Mouse (Mus musculus) intestine, embryonic 15.5 days (tissue): ENCODE data around the gene Olfr105-ps. TPM values are rescaled to one million over a fixed set of nuclear protein-coding genes. Genes with fewer than 3 reads are reported as not detected.

Source experiments
- ATAC-seq: fragments of 200-750 bp; cut with Nextera tagmentation; 2 replicates; pipeline ENCODE4 v1.8.0; 2017; ENCODE audit warnings: moderate TSS enrichment, moderate library complexity
- H3K27ac ChIP-seq: fragments of 300-500 bp; sonication (generic); 2 replicates; pipeline ENCODE4 v1.5.1; 2015; ENCODE audit warnings: mild to moderate bottlenecking, inconsistent platforms
- H3K27me3 ChIP-seq: fragments of 300-500 bp; sonication (generic); replicated peaks from 2 replicates; pipeline ENCODE4 v1.6.1; 2015; ENCODE audit warnings: inconsistent platforms
- H3K36me3 ChIP-seq: fragments of 300-500 bp; sonication (generic); 2 replicates; pipeline ENCODE4 v1.6.1; 2015; ENCODE audit warnings: inconsistent platforms
- H3K4me1 ChIP-seq: fragments of 300-500 bp; sonication (generic); replicated peaks from 2 replicates; pipeline ENCODE4 v1.6.1; 2015; ENCODE audit warnings: inconsistent platforms
- H3K4me2 ChIP-seq: fragments of 300-500 bp; sonication (generic); replicated peaks from 2 replicates; pipeline ENCODE4 v1.6.1; 2015; ENCODE audit warnings: mild to moderate bottlenecking, inconsistent platforms
- H3K4me3 ChIP-seq: fragments of 300-500 bp; sonication (generic); replicated peaks from 2 replicates; pipeline ENCODE4 v1.5.1; 2015; ENCODE audit warnings: inconsistent platforms
- H3K9ac ChIP-seq: fragments of 300-500 bp; sonication (generic); 2 replicates; pipeline ENCODE4 v1.6.1; 2015; ENCODE audit warnings: inconsistent platforms
- H3K9me3 ChIP-seq: fragments of 300-500 bp; sonication (generic); 2 replicates; pipeline ENCODE4 v1.6.1; 2016; ENCODE audit warnings: inconsistent platforms
- WGBS: fragments of 180-500 bp; shearing (Covaris S2); methylation state at CpG from one replicate; pipeline ENCODE4 v1.1.7; 2015; 5-methylcytosine and 5-hydroxymethylcytosine counted together
- polyA plus RNA-seq: library from polyadenylated mRNA; unstranded; fragments of >200 nt; fragmentation: Nextera tagmentation; extraction: Ambion mirVana; gene quantifications from 2 replicates; pipeline ENCODE4 v1.2.1, GENCODE M21; 2015

Olfr105-ps gene
- polyA plus RNA-seq: not detected in 2 replicates

- H3K4me2 ChIP-seq: no peak within 1 kb of the TSS
- H3K27me3 ChIP-seq: no peaks in the 10 kb centered on the region
- H3K4me3 ChIP-seq: no peak within 1 kb of the TSS
- H3K9me3 ChIP-seq: no peaks in the 10 kb centered on the region
- no peak within 1 kb of the TSS for H3K9ac ChIP-seq
- ATAC-seq: no peak
- H3K4me1 ChIP-seq: no peaks in the 10 kb centered on the region
- no peak within 1 kb of the TSS for H3K27ac ChIP-seq
- H3K36me3 ChIP-seq: no peaks in the 10 kb centered on the region
These were observed at the start of gene Olfr105-ps for GRCm38 (mm10) chr17:37378733-37379132. Olfr105-ps (plus strand) TSS chr17:37379033.

GRCm38 (mm10) chr17:37339598-37339997, 39.2 kb upstream of the Olfr105-ps start, which contains the start of gene Olfr103:
Olfr103 (minus strand) TSS chr17:37339698.
- ATAC-seq: no peak
- Histone ChIP-seq H3K4me2 (no peak within 1 kb of the TSS), H3K27me3 (no peaks in the 10 kb centered on the region), H3K4me3 (no peak within 1 kb of the TSS), H3K9ac (no peak within 1 kb of the TSS), H3K4me1 (no peaks in the 10 kb centered on the region), H3K27ac (no peak within 1 kb of the TSS), H3K36me3 (no peaks in the 10 kb centered on the region), H3K9me3 (no peaks in the 10 kb centered on the region)
- WGBS: 84% methylated on average over 2 of the region's 2 CpGs

GRCm38 (mm10) chr17:37359282-37359681, 19.6 kb upstream of the Olfr105-ps start, which contains the start of gene Olfr104-ps:
Olfr104-ps (plus strand) TSS chr17:37359582.
- no peak within 1 kb of the TSS for H3K4me3 ChIP-seq
- H3K36me3 ChIP-seq: no peaks in the 10 kb centered on the region
- H3K4me1 ChIP-seq: no peaks in the 10 kb centered on the region
- ATAC-seq: no peak
- H3K4me2 ChIP-seq: no peak within 1 kb of the TSS
- no peaks in the 10 kb centered on the region for H3K27me3 ChIP-seq
- H3K27ac ChIP-seq: no peak within 1 kb of the TSS
- no peak within 1 kb of the TSS for H3K9ac ChIP-seq
- no peaks in the 10 kb centered on the region for H3K9me3 ChIP-seq

GRCm38 (mm10) chr17:37390093-37390492, 11.3 kb downstream of the Olfr105-ps start, which contains the start of gene Olfr106-ps:
Olfr106-ps (plus strand) TSS chr17:37390393.
- H3K4me3 ChIP-seq: no peak within 1 kb of the TSS
- H3K9ac ChIP-seq: no peak within 1 kb of the TSS
- H3K27me3 ChIP-seq: no peaks in the 10 kb centered on the region
- no peaks in the 10 kb centered on the region for H3K36me3 ChIP-seq
- no peak within 1 kb of the TSS for H3K4me2 ChIP-seq
- H3K4me1 ChIP-seq: no peaks in the 10 kb centered on the region
- ATAC-seq: no peak
- H3K9me3 ChIP-seq: no peaks in the 10 kb centered on the region
- 80% methylated on average over 1 of the region's 1 CpGs for WGBS
- no peak within 1 kb of the TSS for H3K27ac ChIP-seq

GRCm38 (mm10) chr17:37398926-37399325, 20.1 kb downstream of the Olfr105-ps start, which contains the start of gene Olfr107:
Olfr107 (plus strand) TSS chr17:37399226.
- H3K9me3 ChIP-seq: no peaks in the 10 kb centered on the region
- no peak within 1 kb of the TSS for H3K27ac ChIP-seq
- ATAC-seq: no peak
- no peak within 1 kb of the TSS for H3K4me2 ChIP-seq
- no peak within 1 kb of the TSS for H3K9ac ChIP-seq
- WGBS: 76% methylated on average over 3 of the region's 3 CpGs
- no peaks in the 10 kb centered on the region for H3K4me1 ChIP-seq
- H3K4me3 ChIP-seq: no peak within 1 kb of the TSS
- no peaks in the 10 kb centered on the region for H3K27me3 ChIP-seq
- no peaks in the 10 kb centered on the region for H3K36me3 ChIP-seq

GRCm38 (mm10) chr17:37413380-37413779, 34.5 kb downstream of the Olfr105-ps start:
- H3K9me3 ChIP-seq: no peaks in the 10 kb centered on the region
- H3K4me3 ChIP-seq: no peak overlapping the region
- no peak overlapping the region for H3K27ac ChIP-seq
- H3K9ac ChIP-seq: no peak overlapping the region
- no peak overlapping the region for H3K4me2 ChIP-seq
- H3K36me3 ChIP-seq: no peaks in the 10 kb centered on the region
- no peaks in the 10 kb centered on the region for H3K4me1 ChIP-seq
- no peaks in the 10 kb centered on the region for H3K27me3 ChIP-seq
- ATAC-seq: peak; percentile 91

Other genes with a start within 250 kb of the Olfr105-ps start
- not detected in 2 replicates for gene Olfr93, start 217.5 kb upstream of the Olfr105-ps start, polyA plus RNA-seq
- not detected in 2 replicates for gene Ubd, start 185.1 kb upstream of the Olfr105-ps start, polyA plus RNA-seq
- not detected in 2 replicates for gene Olfr94, start 178.0 kb upstream of the Olfr105-ps start, polyA plus RNA-seq
- not detected in 2 replicates for gene Olfr95, start 165.9 kb upstream of the Olfr105-ps start, polyA plus RNA-seq
- gene Olfr96, start 158.9 kb upstream of the Olfr105-ps start, polyA plus RNA-seq: not detected in 2 replicates
- gene Olfr97, start 141.7 kb upstream of the Olfr105-ps start, polyA plus RNA-seq: not detected in 2 replicates
- gene Olfr98, start 115.3 kb upstream of the Olfr105-ps start, polyA plus RNA-seq: not detected in 2 replicates
- gene H2-M3, start 108.8 kb upstream of the Olfr105-ps start, polyA plus RNA-seq: 4.8 and 4.9 TPM in 2 replicates
- gene Olfr99, start 95.6 kb upstream of the Olfr105-ps start, polyA plus RNA-seq: 0.10 TPM in 1 of 2 replicates, not detected in the other
- gene Olfr101, start 74.7 kb upstream of the Olfr105-ps start, polyA plus RNA-seq: not detected in 2 replicates
- gene Olfr102, start 62.0 kb upstream of the Olfr105-ps start, polyA plus RNA-seq: not detected in 2 replicates
- not detected in 2 replicates for gene Olfr103, start 39.3 kb upstream of the Olfr105-ps start, polyA plus RNA-seq
- not detected in 2 replicates for gene Olfr104-ps, start 19.5 kb upstream of the Olfr105-ps start, polyA plus RNA-seq
- gene Olfr106-ps, start 11.4 kb downstream of the Olfr105-ps start, polyA plus RNA-seq: not detected in 2 replicates
- gene Olfr107, start 20.2 kb downstream of the Olfr105-ps start, polyA plus RNA-seq: not detected in 2 replicates
- not detected in 2 replicates for gene Olfr108, start 66.4 kb downstream of the Olfr105-ps start, polyA plus RNA-seq
- gene Olfr109, start 79.9 kb downstream of the Olfr105-ps start, polyA plus RNA-seq: not detected in 2 replicates
- not detected in 2 replicates for gene H2-M2, start 104.5 kb downstream of the Olfr105-ps start, polyA plus RNA-seq
- gene Olfr110, start 113.4 kb downstream of the Olfr105-ps start, polyA plus RNA-seq: not detected in 2 replicates
- 0.09 TPM in 1 of 2 replicates, not detected in the other for gene Olfr111, start 129.0 kb downstream of the Olfr105-ps start, polyA plus RNA-seq
- not detected in 2 replicates for gene Olfr112, start 190.4 kb downstream of the Olfr105-ps start, polyA plus RNA-seq
- not detected in 2 replicates for gene Olfr113, start 198.6 kb downstream of the Olfr105-ps start, polyA plus RNA-seq
- not detected in 2 replicates for gene Olfr114, start 213.7 kb downstream of the Olfr105-ps start, polyA plus RNA-seq
- not detected in 2 replicates for gene Olfr115, start 248.1 kb downstream of the Olfr105-ps start, polyA plus RNA-seq
- gene Olfr116, start 248.2 kb downstream of the Olfr105-ps start, polyA plus RNA-seq: not detected in 2 replicates